Mouse (Mus musculus): ENCODE results near the gene Itgb3bp. TPM values are rescaled to one million over a fixed set of nuclear protein-coding genes. Genes with fewer than 3 reads are reported as not detected.
A peak's percentile ranks its signal among the peaks of the same experiment; 100 is the strongest.

Itgb3bp gene
- polyA plus RNA-seq (2015; fragmentation: Nextera tagmentation; extraction: Ambion mirVana) = 26.9 and 39.2 TPM in 2 replicates

DNA sequence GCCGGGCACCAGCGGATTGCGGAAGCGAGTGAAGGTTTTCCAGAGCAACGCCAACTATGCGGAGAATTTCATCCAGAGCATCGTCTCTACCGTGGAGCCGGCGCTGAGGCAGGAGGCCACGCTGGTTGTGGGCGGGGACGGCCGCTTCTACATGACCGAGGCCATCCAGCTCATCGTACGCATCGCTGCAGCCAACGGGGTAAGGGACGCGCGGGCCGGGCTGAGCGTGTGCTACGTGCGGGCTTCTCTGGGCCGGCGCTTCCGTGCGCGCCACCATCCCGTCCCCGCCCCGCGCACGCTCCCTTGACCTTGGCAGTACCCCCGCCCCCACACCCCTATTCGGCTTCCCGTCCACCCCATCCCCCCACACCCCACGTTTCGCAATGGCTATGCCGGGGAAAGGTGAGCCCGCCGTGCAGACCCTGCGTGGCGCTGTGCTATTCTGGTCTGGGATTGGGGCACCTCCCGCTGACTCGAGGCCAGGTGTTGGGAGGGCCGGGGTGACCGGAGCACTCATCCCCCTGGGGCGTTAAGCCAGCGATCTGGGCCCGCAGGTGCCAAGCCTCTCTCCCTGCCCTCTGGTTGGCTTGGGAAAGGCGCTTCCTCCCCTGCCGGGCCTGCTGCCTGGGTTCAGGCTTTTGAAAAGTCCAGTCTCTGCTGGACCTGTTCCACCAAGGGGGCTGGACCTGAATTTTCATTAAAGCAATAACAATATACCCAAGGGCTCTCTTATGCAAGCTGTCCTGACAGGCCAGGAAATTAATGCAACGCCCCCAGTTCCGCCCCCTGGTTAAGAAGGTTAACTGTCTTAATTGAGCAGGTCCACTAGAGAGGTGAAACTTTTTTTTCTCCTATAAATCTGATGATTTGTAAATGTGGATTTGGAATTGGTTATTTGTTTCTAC, at the start of gene Itgb3bp:
TSS of gene Itgb3bp (minus strand) at position 201 of the 905 bp plus-strand sequence.
- WGBS = 1% methylated on average over 56 of the region's 57 CpGs
- Histone ChIP-seq H3K9me3 (replicated peaks) (no peaks in the 10 kb centered on the region), H3K4me3 (peak within 1 kb of the TSS; percentile 72), H3K27ac (peak within 1 kb of the TSS; percentile 99), H3K27me3 (no peaks in the 10 kb centered on the region), H3K4me2 (peak within 1 kb of the TSS; percentile 82), H3K4me1 (replicated peaks) (peaks cover 30% of the 10 kb centered on the region), H3K9ac (peak within 1 kb of the TSS; percentile 90), H3K36me3 (no peaks in the 10 kb centered on the region; the same call in 1 of the 2 replicates)
- peak; percentile 92 for ATAC-seq (replicated peaks; ENCODE audit: insufficient number of reproducible peaks, insufficient read depth, low FRiP score, low read depth)

DNA sequence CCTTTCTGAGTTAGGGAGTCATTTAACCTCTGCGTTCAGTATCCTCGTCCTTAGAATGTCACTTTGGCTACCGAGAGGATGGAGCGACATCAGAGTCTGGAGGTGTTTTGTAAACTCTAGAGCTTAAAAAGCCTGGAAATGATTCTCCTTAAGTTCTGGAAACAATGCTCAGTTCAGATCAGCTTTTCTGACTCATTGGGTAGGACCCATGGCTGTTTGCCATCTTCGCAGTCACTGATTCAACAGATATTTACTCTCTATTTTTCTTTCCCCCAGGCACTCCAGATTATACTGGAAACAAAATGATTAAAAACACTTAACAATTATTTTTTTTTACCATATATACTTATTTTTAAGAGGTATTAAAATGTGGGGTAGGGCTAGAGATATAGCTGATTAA, 49.7 kb upstream of the Itgb3bp start:
- Histone ChIP-seq H3K4me3 (no peak overlapping the region), H3K9ac (no peak overlapping the region), H3K27me3 (no peaks in the 10 kb centered on the region), H3K4me1 (replicated peaks) (no peaks in the 10 kb centered on the region), H3K27ac (no peak overlapping the region), H3K36me3 (peaks cover 37% of the 10 kb centered on the region; the same call in 1 of the 2 replicates), H3K9me3 (replicated peaks) (no peaks in the 10 kb centered on the region), H3K4me2 (no peak overlapping the region)
- WGBS = 80% methylated on average over 5 of the region's 5 CpGs
- no peak for ATAC-seq (replicated peaks; ENCODE audit: insufficient number of reproducible peaks, insufficient read depth, low FRiP score, low read depth)

DNA sequence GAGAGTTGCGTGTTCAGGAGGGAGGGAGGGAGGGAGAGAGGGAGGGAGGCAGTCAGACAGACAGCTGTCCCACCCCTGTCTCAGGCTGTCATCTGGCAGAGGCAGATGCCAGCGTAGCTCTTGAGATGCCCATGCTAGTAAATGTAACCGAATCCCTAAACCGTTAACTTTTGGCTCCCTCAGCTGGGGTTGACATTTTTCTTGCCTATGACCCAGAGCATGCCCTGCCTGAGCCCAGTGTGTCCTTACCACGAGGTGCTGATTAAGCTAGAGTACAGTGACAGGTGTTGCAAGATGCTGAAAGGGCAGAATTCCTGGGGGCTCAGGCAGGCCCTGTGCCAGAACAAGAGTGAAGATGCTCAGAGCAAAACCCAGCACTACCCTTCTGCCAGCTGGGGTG, 44.8 kb upstream of the Itgb3bp start:
- Histone ChIP-seq H3K4me2 (no peak overlapping the region), H3K27ac (no peak overlapping the region), H3K9ac (no peak overlapping the region), H3K27me3 (no peaks in the 10 kb centered on the region), H3K9me3 (replicated peaks) (no peaks in the 10 kb centered on the region), H3K4me1 (replicated peaks) (peaks cover 3% of the 10 kb centered on the region; the same call in 1 of the 2 replicates), H3K36me3 (peaks cover 37% of the 10 kb centered on the region), H3K4me3 (no peak overlapping the region)
- ATAC-seq (replicated peaks; ENCODE audit: insufficient number of reproducible peaks, insufficient read depth, low FRiP score, low read depth) = no peak
- 69% methylated on average over 5 of the region's 5 CpGs for WGBS

DNA sequence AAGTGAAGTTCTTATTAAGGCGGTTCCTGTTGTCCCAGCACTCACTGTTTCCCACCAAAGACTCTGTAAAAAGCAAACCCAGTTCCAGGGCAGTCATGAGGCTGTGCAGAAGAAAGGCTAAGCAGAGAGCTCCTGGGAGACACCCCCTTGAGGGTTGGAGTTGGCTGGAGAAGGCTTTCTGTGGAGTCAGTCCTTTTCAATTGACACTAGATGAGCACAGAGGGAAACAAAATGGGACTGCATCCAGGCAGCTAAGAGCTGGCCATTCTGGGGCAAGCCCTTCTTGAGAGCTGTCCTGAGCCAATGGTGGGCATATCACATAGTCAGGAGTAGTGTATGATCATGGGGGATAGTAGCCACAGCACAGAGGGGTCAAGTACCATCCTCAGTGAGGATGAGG, 44.3 kb upstream of the Itgb3bp start:
- H3K27me3 ChIP-seq = no peaks in the 10 kb centered on the region
- no peak overlapping the region for H3K4me3 ChIP-seq
- H3K9me3 ChIP-seq (replicated peaks) = no peaks in the 10 kb centered on the region
- no peak overlapping the region for H3K4me2 ChIP-seq
- no peak overlapping the region for H3K27ac ChIP-seq
- no peak overlapping the region for H3K9ac ChIP-seq
- peaks cover 37% of the 10 kb centered on the region for H3K36me3 ChIP-seq
- peaks cover 3% of the 10 kb centered on the region; the same call in 1 of the 2 replicates for H3K4me1 ChIP-seq (replicated peaks)
- ATAC-seq (replicated peaks; ENCODE audit: insufficient number of reproducible peaks, insufficient read depth, low FRiP score, low read depth) = no peak
- WGBS = 89% methylated on average over 1 of the region's 1 CpGs

DNA sequence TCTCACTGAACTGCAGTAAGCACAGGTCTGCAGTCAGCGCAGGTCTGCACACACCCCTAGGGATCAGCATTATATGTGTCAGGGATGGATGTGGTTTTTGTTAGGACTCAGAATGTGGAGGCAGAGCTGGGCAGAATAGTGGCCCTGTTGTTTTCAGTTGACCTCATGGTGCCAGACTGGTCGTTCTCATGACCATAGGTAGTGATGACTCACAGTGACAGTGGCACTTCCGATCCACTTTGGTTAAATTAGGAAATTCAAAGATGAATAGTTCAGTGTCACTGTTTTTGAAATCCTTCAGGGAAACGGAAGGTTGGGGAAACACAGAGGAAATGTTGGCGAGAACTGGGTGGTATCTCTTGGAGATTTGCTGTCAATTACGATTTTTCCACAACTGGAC, 43.3 kb upstream of the Itgb3bp start:
- H3K36me3 ChIP-seq = peaks cover 42% of the 10 kb centered on the region
- ATAC-seq (replicated peaks; ENCODE audit: insufficient number of reproducible peaks, insufficient read depth, low FRiP score, low read depth) = no peak
- WGBS = 85% methylated on average over 6 of the region's 6 CpGs
- no peaks in the 10 kb centered on the region for H3K9me3 ChIP-seq (replicated peaks)
- H3K27ac ChIP-seq = no peak overlapping the region
- peaks cover 3% of the 10 kb centered on the region; the same call in 1 of the 2 replicates for H3K4me1 ChIP-seq (replicated peaks)
- H3K27me3 ChIP-seq = no peaks in the 10 kb centered on the region
- no peak overlapping the region for H3K4me2 ChIP-seq
- H3K4me3 ChIP-seq = no peak overlapping the region
- no peak overlapping the region for H3K9ac ChIP-seq

DNA sequence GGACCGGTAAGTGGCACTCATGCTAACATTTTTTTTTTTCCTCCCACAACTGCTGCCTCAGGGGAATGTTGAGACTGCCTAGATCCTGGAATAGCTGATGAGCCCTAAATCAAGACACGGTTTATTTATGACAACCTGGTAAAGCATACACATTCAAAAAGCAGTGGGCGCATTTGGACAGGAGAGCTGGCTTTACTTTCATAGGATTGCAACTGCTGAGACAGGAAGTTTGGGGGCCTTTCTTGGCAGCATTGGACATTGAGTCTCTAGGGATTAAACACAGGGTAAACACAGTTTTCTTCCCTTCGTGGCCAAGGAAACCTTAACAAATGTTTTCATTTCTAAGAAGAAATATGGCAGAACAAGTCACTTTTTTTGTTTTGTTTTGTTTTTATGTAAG, 40.5 kb upstream of the Itgb3bp start:
- Histone ChIP-seq H3K27me3 (no peaks in the 10 kb centered on the region), H3K4me1 (replicated peaks) (peaks cover 3% of the 10 kb centered on the region; the same call in 1 of the 2 replicates), H3K4me3 (no peak overlapping the region), H3K27ac (peak overlapping the region; percentile 44; the same call in 1 of the 2 replicates), H3K9me3 (replicated peaks) (no peaks in the 10 kb centered on the region), H3K4me2 (no peak overlapping the region), H3K9ac (no peak overlapping the region), H3K36me3 (peaks cover 64% of the 10 kb centered on the region)
- WGBS = 72% methylated on average over 4 of the region's 4 CpGs
- no peak for ATAC-seq (replicated peaks; ENCODE audit: insufficient number of reproducible peaks, insufficient read depth, low FRiP score, low read depth)

DNA sequence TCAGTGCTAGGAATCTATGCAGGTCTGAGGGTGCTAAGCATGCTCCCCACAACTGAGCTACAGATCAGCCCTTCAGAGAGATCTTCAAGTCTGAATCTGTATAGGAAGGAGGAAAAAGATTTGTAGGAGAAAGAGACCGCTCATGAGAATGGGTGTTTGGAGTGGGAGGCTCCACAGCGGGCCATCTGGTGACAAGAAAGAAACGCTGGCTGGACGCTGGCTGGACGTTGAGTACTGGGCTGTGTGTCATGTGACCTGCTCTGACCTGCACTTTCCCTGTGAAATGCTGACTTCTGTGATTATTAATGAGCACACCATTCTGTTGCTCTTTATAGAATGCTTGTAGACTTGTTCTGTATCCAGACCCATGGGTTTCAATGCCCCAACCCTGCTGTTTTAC, 39.7 kb upstream of the Itgb3bp start:
- WGBS = 61% methylated on average over 5 of the region's 5 CpGs
- Histone ChIP-seq H3K4me1 (replicated peaks) (peaks cover 3% of the 10 kb centered on the region; the same call in 1 of the 2 replicates), H3K9me3 (replicated peaks) (no peaks in the 10 kb centered on the region), H3K36me3 (peaks cover 69% of the 10 kb centered on the region), H3K27me3 (no peaks in the 10 kb centered on the region), H3K4me3 (no peak overlapping the region), H3K9ac (no peak overlapping the region), H3K4me2 (no peak overlapping the region), H3K27ac (peak overlapping the region; percentile 44; the same call in 1 of the 2 replicates)
- ATAC-seq (replicated peaks; ENCODE audit: insufficient number of reproducible peaks, insufficient read depth, low FRiP score, low read depth) = no peak

DNA sequence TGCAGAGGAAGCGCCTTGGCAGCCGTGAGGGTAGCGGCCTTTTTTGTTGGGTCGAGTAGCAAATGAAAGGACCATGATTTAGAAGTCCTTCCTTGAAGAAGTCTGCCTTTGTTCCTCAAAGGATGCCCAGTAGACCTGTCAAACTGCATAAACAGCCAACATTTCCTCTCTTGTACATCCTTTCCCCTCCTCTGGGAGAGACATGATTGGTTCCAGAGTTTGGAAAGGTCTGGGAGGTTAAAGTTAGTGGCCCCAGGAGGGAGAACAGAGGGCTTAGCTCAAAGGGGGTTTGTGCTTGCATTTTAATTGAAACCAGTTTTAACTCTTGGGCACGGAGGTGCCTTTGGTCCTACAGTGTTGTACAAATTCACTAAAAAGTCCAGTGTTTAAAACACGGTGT, 36.9 kb upstream of the Itgb3bp start:
- Histone ChIP-seq H3K36me3 (peaks cover 68% of the 10 kb centered on the region), H3K27ac (no peak overlapping the region), H3K27me3 (no peaks in the 10 kb centered on the region), H3K9ac (no peak overlapping the region), H3K4me3 (no peak overlapping the region), H3K4me2 (no peak overlapping the region), H3K4me1 (replicated peaks) (peaks cover 7% of the 10 kb centered on the region; the same call in 1 of the 2 replicates), H3K9me3 (replicated peaks) (no peaks in the 10 kb centered on the region)
- ATAC-seq (replicated peaks; ENCODE audit: insufficient number of reproducible peaks, insufficient read depth, low FRiP score, low read depth) = no peak
- WGBS = 88% methylated on average over 6 of the region's 6 CpGs

DNA sequence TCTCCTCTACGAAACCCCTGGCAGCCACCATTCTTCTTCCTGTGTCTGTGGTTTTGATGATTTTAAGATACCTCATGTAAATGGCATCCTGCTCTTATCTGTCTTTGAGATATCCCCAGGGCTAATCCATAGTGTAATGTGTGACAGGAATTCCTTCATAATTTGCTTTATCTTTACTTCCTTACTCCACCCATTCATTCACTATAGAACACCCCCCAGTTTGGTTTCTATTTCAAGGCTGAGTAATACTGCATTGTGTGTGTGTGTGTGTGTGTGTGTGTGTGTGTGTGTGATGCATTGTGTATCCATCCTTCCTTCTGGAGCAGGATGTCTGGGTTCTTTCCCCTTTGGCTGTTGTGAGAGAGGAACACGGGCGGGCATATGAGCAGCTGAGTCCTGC, 29.7 kb upstream of the Itgb3bp start:
- Histone ChIP-seq H3K9ac (no peak overlapping the region), H3K4me2 (no peak overlapping the region), H3K4me1 (replicated peaks) (peaks cover 29% of the 10 kb centered on the region), H3K4me3 (no peak overlapping the region), H3K36me3 (peaks cover 9% of the 10 kb centered on the region), H3K27me3 (no peaks in the 10 kb centered on the region), H3K9me3 (replicated peaks) (no peaks in the 10 kb centered on the region), H3K27ac (no peak overlapping the region)
- 54% methylated on average over 3 of the region's 3 CpGs for WGBS
- 0 out of 2 replicates have a peak, but pooled peaks have one; percentile 18 for ATAC-seq (replicated peaks; ENCODE audit: insufficient number of reproducible peaks, insufficient read depth, low FRiP score, low read depth)

DNA sequence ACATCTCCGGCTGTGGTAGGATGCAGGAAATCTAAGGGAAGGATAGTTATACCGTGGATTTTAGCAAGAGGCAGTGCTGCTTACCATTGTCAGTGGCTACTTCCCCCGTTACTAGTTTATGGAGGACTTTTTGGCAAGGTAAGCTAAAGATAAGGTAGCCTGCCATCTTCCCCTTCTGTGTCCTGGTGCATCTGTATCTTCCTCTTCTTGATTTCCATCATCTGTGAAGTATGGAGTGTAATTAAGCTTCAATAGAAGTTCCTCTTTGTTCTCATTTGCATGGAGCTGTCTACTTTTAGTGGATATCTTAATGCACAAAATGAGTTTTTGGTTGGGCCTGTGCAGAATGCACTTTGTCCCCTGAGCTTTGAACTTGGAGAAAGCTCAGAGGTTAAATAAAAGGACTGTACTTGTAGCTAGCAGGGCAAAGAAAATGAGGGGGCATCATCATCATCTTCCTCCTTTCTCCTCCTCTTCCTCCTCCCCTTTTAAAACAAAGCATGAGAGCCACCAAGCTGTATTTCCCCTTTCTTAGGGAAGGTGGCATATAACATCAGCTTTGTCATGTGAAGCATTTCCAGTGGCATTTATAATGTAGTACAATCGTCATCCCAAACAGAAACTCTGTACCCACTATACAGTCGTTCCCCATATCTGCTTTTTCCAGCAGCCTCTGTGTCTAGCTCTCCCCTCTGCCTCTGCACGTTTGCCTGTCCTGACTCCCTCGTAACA, 28.6 kb upstream of the Itgb3bp start:
- Histone ChIP-seq H3K27ac (no peak overlapping the region), H3K4me1 (replicated peaks) (peaks cover 32% of the 10 kb centered on the region), H3K4me2 (no peak overlapping the region), H3K27me3 (no peaks in the 10 kb centered on the region), H3K9me3 (replicated peaks) (no peaks in the 10 kb centered on the region), H3K36me3 (no peaks in the 10 kb centered on the region; the same call in 1 of the 2 replicates), H3K9ac (no peak overlapping the region), H3K4me3 (no peak overlapping the region)
- ATAC-seq (replicated peaks; ENCODE audit: insufficient number of reproducible peaks, insufficient read depth, low FRiP score, low read depth) = no peak
- WGBS = 59% methylated on average over 7 of the region's 7 CpGs

DNA sequence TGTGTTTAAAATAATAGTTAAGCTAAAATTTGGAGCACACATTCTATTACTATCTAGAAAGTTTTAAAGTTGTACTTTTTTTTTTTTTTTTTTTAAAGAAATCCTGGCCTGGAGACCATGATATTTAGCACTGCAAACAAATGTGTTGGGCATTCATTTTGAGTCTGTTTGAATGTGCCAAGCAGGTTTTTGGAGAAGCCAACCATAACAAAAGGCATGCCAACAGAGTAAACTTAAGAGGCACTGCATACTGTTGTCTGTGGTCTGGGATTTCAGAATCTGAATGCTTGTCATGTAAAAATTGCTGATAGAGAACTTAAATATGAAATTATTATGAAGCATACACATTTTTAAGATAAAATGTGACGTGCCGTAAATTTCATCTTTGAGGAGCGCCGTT, 27.6 kb upstream of the Itgb3bp start:
- Histone ChIP-seq H3K27ac (no peak overlapping the region), H3K4me3 (no peak overlapping the region), H3K27me3 (no peaks in the 10 kb centered on the region), H3K4me2 (no peak overlapping the region), H3K9me3 (replicated peaks) (no peaks in the 10 kb centered on the region), H3K9ac (no peak overlapping the region), H3K4me1 (replicated peaks) (peaks cover 28% of the 10 kb centered on the region), H3K36me3 (no peaks in the 10 kb centered on the region)
- 81% methylated on average over 4 of the region's 4 CpGs for WGBS
- no peak for ATAC-seq (replicated peaks; ENCODE audit: insufficient number of reproducible peaks, insufficient read depth, low FRiP score, low read depth)

Data from heart, embryonic 15.5 days (tissue).